Mouse (Mus musculus) cerebellum, postnatal 4 days (tissue): ENCODE data around the gene Maml3.

ENCODE experiments used
- DNase-seq, 2 experiments: peaks; one replicate each; pipeline ENCODE4 v3.0.0; 2022; ENCODE audit warnings: low spot score in 2 of 2, mixed read lengths in 1 of 2

Gene Maml3

DNA sequence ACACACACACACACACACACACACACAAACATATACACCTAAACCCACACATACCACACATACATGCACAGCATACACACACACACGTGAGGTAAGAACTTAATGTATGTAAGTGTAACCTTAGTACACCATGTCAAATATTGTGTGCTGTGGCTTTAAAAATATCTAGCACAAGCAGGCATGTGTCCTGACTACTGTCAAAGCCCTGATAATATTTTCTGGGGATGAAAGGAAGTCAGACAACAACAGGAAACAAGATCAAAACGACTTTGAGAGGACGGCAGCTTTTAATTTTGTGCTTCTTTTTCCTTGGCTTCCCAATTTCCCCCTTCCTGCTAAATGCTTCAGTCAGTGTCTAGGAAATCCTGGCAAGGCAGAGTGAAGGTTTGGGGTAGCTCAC is 392.5 kb downstream of the Maml3 start:
- no peak for DNase-seq

- peak in 1 of 2 experiments; percentile 59 for DNase-seq
These were observed 396.0 kb downstream of the Maml3 start for GRCm38 (mm10) chr3:51708746-51709411.

DNA sequence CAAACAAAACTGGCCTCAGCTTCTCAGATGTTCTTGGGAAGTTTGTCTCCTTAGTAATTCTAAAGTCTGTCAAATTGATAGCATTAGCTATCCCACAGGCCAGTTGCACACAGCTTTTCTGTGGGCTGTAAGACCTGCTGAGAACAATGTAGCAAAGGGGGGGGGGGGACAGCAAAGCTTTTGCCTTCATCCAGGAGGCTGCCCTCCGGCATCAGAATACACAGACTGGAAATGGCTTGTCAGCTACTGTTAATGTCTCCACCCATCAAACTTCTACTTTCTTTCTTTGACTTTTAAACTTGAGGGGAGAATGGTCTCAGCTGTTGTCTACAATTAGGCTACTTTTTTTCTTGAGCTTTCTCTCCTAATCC is 396.5 kb downstream of the Maml3 start:
- no peak for DNase-seq

GRCm38 (mm10) chr3:51705220-51705619 is 399.7 kb downstream of the Maml3 start:
- DNase-seq, result no peak

DNA sequence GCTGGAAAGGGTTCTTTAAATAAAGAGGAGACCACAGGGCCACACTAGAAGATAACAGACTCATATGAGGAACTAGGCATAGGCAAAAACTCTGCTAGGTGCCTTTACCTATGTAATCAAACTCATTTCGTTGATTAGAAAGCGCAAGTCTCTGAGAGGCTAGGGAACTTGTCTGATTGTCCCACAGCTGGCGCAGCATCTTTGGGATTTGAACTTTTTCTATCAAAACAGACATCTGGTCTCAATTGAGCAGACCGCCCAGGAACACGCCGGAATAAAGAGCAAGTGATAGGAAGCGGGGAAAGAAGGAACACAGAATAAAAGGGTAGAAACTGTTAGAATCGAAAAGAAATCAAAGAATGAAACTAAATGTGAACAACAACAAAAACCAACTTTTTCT is 401.4 kb downstream of the Maml3 start:
- DNase-seq, result no peak

DNA sequence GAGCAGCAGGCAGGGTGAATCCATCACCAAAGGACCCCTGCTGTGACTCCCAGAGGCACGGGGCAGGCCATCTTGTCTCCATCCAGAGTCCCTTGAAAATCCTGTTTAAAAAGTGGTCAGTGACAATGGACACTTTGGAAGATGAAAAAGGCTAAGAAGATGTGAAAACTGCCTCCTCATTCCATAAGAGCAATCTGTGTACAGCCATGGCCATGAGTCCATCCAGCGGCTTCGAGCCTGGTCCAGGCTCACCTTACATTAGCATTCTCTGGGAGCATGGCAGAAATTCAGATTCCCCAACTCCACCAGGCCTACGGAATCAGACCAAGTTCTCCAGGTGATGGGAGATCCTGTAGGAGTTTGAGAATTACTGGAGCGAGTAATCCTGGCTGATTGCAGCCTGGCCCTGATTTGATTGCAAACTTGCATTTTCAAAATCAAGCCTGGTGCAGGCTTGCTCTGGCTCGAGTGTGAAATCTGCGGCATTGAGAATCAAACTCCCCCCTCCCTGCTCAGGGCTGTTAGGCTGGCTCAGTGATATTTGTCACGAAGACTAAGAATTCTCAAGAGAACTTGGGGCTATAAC is 402.1 kb downstream of the Maml3 start:
- no peak for DNase-seq

DNA sequence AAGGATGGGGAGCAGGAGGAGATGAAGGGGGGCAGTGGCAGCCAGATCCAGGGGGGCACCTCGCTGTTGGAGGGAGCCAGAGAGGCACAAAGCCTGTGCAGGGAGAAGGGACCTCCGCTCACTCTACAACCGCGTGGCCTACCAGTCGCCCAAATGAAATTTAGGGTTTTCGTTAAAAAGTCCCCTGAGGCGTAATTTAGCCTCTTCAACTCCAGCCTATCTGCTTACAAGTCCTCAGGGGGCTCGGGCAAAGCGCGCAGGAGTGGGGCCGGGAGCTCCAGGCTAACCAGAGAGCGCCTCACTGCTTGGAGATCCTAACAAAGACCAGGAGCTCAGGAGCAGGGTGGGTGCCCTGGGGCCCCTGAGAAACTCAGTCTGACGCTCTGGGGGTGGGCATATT is 402.9 kb downstream of the Maml3 start:
- peak in 1 of 2 experiments; percentile 54 for DNase-seq

- peak; percentile 82 to 93 for DNase-seq
These were observed 403.6 kb downstream of the Maml3 start for GRCm38 (mm10) chr3:51701281-51701751.

DNA sequence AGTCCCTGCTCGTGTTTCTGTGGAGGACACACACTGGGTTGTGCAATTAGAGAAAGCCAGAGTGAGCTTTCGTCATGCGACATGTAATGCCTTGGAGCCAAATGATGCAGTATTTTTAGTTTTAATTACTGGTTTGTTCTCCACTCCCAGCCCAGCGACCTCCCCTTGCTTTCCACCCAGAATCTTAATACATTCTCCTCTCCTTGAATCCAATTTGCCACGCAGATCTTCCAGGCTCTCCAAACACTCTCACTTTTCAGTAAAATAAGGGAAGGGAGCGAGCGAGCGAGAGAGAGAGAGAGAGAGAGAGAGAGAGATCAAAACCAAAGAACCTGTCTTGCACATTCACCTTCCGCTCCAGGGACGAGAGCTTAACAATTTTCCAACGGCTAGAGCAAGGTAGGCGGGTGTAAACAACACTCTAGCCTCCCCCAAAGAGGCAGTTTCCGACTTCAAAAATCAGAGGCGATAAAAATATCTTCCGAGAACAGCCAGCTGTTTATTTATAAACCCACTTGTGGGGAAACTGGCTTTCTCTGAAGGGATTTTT is 404.1 kb downstream of the Maml3 start:
- no peak for DNase-seq

GRCm38 (mm10) chr3:51700123-51700522 is 404.8 kb downstream of the Maml3 start:
- DNase-seq, result no peak

- DNase-seq, result no peak
These were observed 406.9 kb downstream of the Maml3 start for GRCm38 (mm10) chr3:51697931-51698330.

GRCm38 (mm10) chr3:51695713-51696112 is 409.2 kb downstream of the Maml3 start:
- no peak for DNase-seq

GRCm38 (mm10) chr3:51694576-51694975 is 410.3 kb downstream of the Maml3 start:
- DNase-seq, result no peak

GRCm38 (mm10) chr3:51693196-51693595 is 411.7 kb downstream of the Maml3 start:
- no peak for DNase-seq

DNA sequence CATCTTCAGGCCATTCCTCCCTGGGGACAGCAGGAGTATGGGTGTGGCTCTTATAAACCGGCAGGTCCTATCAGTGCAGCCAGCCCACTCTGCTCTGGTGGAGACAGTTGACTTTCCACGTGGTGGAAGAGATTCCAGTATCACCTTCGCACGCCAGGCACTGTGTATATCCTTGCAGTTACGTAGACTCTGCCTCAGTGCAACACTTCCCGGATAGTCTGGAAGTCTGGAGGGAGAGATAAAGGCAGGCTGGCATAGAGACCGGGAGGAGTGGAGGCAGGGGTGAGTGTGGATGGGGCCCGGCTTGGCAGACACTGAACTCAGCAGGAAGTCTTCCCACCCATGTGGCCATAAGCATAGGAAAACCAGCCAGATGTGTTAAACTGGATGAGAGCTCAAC is 416.2 kb downstream of the Maml3 start:
- DNase-seq, result no peak

DNA sequence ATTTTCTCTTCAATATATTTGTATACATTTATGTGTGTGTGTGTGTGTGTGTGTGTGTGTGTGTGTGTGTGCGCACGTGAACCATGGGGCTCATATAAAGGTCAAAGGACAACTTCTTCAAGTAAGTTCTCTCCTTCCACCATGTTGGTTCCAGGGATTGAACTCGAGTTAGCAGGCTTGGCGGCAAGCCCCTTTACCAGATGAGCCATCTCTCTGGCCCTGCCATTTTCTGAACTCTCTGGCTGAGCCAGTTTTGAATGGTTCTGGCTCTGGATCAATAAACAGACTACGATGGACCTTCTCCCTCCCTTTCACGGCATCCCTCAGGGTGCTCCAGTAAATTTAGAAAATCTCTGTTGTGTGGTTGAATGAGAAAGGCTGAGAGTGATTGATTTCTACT is 418.1 kb downstream of the Maml3 start:
- DNase-seq, result no peak

DNA sequence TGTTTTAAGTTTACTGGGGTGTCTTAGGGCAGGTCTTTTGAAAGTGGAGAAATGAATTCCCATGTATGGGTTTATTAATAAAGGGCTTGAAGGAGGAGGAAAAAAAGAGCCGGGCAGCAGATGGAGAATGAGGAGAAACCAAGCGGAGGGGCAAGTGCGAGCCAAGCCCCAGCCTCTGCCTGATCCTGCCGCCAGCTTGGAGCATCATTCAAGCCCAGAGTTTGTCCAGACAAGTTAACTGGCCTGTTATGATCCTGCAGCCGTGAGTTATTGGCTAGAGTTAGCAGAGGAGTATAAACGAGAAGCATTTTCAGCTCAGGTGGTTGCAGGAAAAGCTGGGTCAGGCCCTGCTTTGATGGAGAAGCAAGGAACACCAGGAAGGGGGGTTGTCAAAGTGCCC is 418.6 kb downstream of the Maml3 start:
- no peak for DNase-seq

DNA sequence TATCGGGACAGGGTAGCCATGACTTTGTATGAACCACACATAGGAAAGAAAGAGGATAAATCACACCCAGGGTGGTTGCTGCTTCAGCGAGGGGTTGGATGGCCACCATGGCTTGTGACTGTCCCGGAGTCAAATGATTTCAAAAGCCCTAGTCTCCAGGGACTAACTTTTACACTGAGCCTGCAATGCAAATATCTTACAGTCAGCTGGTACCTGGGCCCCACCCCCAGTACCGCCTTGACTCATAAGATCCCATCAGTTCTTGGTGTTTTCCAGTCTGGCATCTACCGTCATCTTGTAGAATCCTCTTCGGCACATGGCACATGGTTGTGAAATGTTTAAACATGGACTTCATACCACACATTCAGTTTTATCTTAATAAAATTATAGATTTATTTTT is 419.3 kb downstream of the Maml3 start:
- no peak for DNase-seq

DNA sequence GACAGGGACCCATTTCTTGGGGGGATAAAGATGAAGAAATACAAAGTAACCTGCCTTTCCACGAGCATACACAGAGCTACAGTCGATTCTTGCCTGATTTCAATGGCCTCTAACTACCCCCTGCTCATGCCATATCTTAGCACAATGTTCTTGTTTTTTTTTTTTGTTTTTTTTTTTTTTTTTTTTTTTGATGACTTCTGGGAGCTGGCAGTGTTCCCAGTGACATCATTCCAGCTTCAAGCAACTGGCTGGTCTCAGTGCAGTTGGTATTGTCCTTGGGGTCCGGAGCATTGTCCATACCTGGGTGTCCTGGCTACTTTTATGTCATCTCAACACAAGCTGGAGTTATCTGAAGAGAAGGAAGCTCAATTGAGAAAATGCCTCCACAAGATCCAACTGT is 429.9 kb downstream of the Maml3 start:
- DNase-seq, result no peak

DNA sequence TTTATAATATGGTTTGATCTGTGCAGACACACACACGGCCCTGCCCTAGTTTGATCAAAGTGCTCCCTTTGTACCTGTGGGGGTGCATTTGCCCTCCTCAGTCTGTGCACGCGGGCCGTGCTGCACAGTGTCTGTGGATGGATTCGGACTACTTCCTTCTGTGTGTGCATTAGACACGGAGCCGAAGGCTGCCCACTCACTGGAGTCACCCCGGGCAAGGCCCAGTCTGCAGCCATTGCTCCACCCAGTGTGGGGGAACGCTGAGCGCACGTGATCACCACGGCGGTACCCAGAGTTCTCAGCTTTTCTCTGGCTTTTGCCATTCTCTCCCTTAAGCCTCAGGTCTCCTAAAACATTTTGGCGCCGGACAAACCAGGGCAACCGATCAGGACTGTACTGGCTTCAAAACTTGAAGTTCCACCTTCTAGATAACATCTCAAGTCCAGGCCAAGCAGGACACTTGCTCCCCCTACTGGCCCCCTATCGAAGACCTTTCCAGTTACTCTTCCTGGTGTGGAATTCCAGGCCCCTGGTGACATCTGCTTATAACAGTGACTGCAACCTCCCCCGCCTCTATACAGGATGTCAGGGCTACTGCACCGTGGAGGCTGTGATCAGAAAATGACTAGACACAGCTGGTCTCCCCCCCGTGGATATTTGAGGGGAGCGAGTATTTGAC is 431.3 kb downstream of the Maml3 start:
- DNase-seq, result peak in 1 of 2 experiments; percentile 36

DNA sequence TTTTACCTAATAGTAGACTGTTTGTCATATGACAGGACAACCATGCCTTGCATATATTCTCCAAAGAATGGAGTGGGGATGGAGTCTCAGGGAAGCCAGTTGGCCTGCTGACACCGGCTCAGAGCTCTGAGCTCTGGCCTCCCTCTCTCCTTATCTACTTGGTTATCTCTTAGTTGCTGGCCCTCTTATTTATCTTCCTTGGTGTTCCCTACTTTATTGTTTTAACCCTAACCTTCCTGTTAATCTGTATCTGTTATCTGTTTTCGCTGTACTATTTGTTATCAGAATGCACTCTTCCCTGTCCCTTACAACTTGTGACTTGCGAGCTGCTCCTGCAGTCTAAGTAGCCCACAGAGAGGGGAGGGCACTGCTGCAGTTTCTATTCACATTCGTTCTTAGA is 432.2 kb downstream of the Maml3 start:
- DNase-seq, result no peak

DNA sequence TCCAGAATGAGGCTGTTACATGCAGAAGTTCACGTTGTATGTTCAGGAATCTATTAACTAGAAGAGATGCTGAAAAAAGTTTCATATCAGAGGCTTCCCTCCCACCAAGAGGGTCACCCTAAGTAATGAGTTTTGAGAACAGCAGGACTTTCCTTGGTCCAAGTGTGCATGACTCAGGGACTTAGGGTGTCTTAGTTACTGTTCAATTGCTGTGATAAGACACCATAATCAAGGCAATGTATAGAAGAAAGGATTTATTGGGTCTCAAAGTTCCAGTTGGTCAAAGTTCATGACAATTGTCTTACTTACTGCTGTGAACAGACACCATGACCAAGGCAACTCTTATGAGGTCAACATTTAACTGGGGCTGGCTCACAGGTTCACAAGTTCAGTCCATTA is 433.8 kb downstream of the Maml3 start:
- no peak for DNase-seq
